Mouse (Mus musculus) embryo, embryonic 10 days (tissue): Measurements from ENCODE around the gene Dvl2.
"Not testable (repeated sequence)": the region's sequence is repeated elsewhere in the genome, so short reads cannot be mapped to it uniquely, and the experiment has no call there.

Experiments
- DNase-seq: peaks from one replicate; pipeline ENCODE4 v3.0.0-alpha.2; 2015; ENCODE audit warnings: low spot score

The Dvl2 gene

DNA sequence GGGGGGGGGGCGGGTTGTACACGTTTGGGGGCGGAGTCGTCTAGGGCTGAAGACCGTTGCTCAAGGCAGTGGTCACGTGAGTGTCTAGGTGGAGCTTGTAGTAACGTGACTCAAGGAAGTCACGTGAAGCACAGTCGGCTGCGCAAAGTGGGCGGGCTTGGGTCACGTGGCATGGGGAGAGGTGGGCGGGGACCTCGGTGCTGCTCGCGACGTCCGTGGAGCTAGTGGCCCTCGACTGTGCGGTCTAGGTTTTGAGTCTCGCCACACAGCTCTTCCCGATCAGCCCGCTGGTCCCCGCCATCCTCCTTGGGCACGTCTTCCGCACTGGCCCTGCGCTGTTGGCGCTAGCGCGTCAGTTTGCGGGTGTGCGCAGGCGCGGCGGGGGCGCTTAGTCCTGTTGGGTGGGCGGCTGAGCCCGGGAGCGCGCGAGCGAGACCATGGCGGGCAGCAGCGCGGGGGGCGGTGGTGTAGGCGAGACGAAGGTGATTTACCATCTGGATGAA is at the start of gene Dvl2:
Dvl2 (plus strand) TSS at position 200 of the 503 bp plus-strand sequence.
- DNase-seq = peak; percentile 99

DNA sequence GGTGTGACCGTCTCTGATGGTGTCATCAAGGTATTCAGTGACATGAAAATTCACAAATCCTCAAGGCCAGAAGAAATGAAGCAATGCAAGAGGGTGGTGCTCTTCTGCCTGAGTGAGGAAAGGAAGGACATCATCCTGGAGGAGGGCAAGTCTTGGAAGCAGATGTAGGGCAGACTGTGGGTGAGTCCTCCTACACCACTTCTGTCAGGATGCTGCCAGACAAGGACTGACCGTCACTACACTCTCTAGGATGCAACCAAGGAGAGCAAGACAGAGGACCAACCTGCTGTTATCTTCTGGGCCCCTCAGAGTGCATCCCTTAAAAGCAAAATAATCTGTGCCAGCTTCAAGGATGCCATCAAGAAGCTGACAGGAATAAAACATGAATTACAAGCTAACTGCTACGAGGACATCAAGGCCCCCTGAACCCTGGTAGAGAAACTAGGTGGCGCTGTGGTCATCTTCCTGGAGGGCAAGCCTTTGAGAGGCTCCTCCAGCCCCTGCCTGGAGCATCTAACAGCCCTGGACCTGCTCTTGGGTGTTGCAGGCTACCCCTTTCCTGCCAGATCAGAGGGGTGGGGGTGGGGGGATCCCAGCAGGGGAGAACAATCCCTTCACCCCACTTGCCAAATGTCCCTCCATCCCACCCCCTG is 49.5 kb upstream of the Dvl2 start:
- DNase-seq = peak; percentile 56

DNA sequence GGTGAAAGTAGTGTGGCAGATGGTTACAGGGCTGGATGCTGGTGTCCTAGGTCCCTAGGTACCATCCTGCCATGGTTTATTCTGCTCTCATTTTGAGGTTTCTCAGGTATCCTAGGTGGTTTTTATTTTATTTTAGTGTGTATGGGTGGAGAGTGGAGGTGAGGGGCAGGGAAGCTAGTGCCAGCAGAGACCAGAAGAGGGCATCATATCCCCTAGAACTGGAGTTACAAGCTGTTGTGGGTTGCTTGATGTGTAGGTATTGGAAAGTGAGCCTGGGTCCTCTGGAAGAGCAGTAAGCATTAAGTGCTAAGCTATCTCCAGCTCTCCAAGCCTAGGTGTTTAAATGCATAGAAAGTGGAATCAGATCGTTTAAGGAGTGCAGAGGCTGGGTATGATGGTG is 48.1 kb upstream of the Dvl2 start:
- DNase-seq = no peak

DNA sequence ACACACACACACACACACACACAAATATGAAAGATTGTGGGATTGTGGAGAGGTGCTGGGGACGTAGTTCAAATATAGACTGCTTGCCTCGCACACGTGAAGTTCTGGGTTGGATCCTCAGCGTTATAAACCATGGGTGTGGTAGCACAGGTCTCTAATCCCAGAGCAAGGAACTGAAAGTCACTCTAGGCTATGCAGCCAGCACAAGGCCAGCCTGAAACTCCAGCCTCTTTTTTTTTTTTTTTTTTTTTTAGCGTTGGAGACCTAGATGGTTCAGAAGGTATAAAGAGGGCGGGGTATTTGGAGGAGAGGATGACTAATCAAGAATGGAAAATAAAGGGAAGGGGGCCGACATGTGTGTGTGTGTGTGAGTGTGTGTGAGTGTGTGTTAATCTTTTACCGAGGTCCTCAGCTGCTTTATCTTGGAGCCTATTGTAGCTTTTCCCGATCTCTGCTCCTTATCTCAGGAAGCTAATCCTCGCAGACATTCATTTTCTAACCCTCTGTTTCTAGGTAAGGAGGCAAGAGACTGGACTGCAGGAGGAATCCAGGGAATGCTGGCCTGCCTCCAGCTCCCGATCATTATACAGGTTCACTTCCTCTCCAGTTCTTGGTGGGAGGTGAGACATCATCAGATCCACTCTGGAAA is 47.0 kb upstream of the Dvl2 start:
- DNase-seq = no peak

DNA sequence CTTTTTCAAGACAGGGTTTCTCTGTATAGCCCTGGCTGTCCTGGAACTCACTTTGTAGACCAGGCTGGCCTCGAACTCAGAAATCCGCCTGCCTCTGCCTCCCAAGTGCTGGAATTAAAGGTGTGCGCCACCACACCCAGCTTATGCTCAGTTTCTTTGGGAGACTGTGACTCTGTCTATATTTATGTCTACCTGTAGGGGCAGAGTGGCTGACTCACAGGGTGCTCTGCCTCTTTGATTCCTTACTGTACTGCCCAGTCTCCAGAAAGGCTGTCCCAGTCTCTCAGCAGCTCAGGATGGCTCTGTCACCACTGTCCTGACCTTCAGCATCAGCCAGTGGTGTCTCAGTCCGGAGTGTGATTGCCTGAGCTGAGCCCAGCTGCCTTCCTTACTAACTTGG is 44.8 kb upstream of the Dvl2 start:
- DNase-seq = not testable (repeated sequence)

DNA sequence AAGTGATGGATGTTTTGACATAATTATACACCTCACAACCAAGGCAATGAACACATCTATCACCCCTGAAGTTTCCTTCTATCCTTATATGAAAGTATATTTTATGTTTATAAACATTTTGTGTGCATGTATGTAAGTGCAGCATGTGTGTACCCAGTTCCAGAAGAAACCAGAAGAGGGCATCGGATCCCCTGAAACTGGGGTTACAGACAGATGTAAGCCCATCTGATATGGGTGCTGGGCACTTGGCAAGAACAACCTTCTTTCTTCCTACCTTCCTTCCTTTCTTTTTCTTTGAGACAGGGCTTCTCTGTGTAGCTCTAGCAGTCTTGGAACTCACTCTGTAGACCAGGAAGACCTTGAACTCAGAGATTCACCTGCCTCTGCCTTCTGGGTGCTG is 44.2 kb upstream of the Dvl2 start:
- no peak for DNase-seq

DNA sequence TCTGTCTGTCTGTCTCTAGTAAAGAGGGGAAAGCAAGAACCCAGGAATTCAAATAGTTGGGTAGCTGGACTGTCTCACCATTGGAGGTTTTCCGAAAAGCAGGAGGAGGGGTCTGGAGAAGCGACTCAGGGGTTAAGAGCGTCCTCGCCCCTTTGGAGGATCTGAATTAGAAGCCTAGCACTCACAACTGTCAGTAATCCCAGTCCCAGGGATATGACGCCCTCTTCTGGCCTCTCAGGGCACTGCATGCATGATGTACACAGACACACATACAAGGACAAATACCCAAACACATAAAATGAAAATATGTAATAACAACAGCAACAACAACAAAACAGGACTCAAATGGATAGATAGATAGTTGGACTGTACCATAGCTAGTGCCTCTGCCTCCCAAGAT is 39.8 kb upstream of the Dvl2 start:
- peak; percentile 39 for DNase-seq

DNA sequence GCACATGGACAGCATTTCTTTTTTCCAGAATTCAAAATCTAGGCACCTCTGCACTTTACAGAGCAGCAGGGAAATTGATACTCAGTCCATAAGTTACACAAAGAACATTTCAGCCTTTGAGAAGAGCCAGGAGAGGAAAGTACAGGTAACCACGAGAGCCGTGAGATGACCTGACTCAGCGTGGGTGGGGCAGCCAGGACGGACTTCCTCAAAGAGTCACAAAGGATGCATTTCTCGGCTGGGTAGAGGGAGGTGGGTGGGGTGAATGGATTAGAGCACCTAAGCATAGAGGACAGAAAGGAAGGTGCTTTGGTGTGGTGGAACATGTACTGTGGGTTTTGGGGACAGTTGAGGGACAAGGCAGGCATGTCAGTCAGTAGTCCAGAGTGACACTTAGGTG is 38.6 kb upstream of the Dvl2 start:
- DNase-seq = no peak

DNA sequence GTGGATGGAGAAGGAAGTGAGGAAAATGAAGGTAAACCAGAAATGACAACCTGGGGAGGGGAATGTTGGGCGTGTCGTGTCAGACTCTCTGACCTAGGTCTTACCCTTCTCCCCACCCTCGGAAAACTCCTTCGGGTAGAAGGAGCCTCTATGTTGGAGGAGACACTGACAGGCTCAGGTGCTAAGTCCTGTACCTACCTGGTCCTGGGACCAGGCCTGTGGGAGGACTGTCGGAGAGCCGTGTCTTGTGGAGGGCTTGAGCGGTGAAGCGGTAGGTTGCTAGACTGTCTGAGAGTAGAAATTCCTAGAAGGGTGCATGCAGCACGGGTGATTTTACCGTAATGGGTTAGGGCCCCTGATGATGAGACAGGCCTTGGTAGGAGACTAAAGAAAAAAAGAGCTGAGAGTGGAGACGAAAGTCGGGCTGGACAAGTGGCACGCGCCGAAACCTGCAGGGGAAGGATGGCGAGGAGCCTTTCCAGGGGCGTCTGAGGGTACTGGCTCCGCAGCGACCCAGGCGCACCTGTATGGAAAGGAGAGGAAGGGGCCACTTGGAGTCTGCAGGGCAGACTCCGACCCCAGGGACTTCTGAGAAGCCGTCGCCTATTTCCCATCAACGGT is 35.6 kb upstream of the Dvl2 start, which contains the start of gene Cldn7:
Cldn7 (plus strand) TSS at position 130 of the 621 bp plus-strand sequence.
- no peak for DNase-seq

DNA sequence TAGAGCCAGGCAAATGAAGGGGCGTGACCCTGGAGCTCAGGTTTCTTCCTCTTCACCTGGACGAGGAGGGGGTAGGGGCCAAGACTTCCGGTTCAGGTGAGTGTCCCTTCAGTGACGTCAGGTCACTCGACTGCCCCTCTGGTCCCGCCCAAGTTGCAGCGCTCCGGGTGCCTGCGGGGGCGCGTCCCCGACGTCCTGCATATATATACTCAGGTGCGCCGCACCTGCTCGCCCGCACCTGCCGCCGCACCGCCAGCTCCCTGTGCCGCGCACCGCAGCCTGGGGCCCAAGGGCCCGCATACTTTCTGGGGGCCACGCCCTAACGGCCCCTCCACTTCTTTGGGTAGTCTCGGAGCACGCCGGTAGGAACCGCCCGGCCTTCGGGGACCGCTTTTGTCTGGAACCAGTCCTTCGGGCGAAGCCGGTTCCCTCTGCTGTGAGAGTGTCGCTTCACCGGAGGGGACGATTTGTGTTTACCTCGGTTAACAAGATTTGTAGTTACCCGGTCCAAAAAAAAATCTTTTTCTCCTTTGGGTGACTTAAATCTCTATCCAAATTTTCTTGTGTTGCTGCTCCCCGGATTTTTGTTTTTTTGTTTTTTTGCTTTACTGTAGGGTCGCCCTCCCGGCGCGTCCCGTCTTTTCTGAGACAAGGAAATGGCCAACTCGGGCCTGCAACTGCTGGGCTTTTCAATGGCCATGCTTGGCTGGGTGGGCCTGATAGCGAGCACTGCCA is 35.0 kb upstream of the Dvl2 start:
- peak; percentile 59 for DNase-seq

DNA sequence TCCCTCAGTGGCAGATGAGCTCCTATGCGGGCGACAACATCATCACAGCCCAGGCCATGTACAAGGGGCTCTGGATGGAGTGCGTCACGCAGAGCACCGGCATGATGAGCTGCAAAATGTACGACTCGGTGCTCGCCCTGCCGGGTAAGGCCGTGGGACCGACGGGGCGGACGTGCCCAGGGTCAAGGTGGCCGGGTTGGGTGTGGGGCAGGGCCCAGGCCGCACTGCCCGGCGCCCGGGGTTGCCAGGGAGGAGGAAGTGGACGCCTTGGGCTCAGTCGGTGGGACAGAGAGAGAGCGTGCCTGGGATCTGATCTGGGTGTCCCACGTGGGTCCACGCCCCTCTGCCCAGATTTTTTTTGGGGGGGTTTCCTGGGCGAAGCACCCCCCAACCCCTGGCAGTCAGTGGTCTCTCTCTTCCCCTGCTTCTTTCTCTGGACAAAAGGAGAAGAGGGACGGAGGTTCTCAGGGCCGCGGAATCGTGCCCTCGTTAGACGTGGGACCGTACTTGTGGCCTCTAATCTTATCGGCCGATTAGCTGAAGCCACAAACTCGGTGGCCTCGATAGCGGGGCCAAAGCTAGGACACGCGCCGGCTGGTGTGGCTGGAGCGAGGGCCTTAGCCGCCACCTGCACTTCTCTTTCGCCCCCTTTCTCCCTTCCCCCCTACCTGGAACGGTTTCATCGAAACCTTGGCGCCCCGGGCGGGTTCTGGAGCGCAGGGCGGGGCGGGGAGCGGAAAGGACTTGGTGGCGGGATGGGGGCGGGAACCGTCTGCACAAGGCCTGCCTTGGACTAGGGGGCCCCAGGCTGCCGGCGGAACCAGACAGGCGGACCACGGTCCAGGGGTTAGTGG is 34.2 kb upstream of the Dvl2 start:
- DNase-seq = peak; percentile 27

DNA sequence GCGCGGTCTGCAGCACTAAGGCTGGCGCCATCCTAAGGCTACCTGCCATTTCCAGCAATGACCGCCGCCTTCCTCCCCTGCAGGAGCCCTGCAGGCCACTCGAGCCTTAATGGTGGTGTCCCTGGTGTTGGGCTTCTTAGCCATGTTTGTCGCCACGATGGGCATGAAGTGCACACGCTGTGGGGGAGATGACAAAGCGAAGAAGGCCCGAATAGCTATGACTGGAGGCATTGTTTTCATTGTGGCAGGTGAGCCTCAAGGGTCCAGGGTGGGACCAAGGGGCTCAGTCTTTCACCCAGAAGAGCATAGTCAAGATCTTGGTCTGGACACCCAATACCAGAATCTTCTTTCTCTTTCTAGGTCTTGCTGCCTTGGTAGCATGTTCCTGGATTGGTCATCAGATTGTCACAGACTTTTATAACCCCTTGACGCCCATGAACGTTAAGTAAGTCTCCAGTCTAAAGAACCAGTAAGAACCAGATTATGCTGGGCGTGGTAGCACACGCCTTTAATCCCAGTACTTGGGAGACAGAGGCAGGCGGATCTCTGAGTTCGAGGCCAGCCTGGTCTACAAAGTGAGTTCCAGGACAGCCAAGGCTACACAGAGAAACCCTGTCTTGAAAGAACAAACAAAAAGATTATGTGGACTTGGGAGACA is 33.4 kb upstream of the Dvl2 start:
- DNase-seq = peak; percentile 47

DNA sequence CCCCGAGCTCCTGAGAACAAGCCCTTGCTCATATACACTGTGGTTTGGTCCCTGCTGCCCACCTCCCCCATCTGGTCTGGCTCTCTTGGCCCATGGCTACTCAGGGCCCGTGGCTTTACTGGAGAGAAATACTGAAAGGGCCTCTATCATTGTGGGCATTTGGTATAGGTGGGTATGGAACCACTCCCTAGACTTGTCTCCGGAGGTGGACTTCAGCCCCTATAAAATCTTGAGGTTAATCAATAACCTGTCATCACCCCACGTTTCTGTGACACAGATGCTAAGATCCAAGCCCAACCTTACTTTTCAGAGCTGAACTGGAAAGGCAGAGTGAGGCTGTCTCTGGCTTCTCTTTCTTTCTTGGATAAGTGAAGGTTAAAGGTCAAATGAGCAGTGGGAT is 31.6 kb upstream of the Dvl2 start:
- no peak for DNase-seq

DNA sequence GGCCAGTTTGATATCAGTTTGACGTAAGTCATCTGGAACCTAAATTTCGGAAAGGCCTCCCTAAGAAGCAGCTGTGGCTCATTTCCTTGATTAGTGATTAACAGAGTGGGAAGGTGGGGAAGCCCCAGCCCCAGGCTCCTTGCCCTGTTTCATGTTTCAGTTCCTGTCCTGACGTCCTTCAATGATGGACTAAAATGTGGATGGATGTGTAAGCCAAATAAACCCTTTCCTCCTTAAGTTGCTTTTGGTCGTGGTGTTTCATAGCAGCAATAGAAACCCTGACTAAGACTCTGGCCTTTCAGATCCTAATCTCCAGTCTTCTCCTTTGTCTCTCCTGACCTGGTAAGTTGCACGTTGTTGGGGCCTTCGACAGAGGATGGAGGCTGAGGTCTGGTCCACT is 30.2 kb upstream of the Dvl2 start:
- DNase-seq = no peak

DNA sequence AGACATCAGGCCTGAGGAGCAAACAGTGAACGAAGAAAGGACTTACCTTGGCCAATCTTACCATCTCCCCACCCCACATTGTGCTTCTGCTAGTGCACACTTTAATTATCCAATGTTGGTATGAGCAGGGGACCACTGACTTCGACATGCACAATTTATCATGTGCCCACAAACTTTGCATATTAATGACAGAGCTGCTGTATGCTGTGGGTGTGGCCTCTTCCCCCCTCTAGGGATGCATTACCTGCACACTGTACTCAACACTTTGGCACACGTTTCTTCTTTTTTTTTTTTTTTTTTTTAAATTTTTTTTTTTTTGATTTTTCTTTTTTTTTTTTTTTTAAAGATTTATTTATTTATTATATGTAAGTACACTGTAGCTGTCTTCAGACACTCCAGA is 29.6 kb upstream of the Dvl2 start:
- no peak for DNase-seq

DNA sequence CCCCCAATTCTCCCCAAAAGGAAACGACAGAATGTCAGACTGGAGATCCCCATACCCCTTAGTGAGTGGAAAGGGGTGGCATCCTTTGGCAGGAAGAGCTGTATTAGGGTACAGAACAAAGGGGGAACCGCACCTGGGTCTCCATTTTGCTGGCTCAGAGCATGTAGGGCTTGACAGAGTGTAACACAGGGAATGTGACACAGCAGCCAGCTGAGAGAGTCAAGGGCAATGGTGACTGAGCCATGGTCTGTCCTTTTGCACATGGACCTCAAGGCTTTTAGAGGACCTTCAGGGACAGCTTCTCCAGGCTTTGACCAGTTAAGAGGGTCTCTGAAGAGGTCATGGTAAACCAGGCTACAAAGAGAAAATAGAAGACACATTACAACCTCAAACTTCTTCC is 25.5 kb upstream of the Dvl2 start:
- no peak for DNase-seq

DNA sequence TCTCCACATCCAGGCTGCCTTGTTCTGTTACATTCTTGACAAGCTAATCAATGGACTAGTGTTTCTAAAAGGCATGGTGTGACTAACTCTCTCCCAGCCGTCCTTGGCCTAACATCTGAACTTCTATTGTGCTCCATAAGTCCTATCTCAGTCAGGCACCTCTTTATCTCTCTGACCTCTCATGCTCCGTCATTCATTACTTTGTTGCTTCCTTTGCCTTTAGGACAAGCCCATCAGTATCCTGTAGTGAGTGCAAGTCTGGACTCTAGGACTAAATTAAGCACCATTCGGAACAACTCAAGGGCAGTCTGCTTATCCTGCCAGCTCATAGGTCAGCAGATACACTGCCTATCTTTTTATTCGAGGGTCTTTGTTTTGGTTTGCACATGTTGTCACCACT is 24.1 kb upstream of the Dvl2 start:
- DNase-seq = no peak

DNA sequence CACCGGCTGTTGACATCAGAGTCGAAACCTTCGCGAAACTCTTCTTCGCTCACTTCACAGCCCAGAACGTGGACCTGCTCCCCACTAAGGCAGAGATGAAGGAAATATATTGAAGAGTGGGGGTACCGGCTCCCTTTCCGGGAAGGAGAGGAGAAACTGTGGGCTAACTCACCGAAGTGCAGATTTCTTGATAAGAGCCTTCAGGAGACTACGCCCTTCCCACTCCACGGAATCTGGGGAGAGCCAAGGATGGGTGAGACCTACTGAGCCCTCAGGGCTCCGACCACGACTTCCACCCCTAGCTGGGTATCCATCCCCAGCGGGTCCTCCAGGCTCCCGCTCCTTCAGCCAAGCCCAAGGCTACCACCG is 20.6 kb upstream of the Dvl2 start:
- DNase-seq = no peak

DNA sequence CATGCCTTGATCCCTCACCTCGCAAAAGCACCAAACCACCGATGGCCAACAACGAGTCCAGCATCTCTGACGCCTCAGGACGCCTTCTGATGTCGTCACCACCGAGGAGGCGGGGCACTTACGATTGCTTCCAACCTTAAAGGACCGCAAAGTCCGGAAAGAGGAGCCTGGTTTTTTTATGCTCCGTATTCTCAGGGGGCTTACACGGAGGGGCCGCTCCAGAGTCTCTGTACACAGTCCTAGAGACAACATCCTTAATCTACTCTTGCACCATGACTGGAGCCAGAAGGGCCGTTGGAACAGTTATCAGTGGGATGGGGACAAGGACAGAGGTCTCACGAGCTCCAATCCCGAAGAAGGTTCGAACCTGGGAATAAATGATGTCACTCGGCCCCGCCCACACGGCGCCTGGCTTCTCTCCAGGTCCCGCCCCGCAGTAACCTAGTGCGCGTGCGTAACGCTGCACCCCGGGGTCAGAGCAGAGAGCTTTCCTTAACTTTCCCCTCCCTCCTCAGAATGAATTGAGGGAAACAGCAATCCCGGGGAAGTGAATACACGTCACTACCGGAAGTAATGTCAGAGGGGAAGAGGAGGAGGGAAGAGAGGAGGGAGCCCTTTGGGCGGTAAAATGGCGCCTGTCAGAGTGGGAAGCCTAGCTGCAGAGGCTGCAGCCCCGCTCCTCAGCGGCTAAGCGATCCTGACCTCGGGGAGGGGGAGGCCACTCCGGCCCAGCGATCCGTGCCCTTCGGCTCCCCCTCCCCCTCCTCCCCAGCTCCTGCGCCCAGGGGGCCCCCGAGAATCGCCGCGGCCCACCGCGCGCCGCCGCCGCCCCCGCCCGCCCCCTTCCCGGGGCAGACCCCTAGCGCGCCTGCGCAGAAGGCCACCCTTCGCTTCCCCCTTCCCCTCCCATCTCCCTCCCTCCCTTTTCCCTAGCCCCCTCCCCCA is 19.9 kb upstream of the Dvl2 start:
- DNase-seq = peak; percentile 100

DNA sequence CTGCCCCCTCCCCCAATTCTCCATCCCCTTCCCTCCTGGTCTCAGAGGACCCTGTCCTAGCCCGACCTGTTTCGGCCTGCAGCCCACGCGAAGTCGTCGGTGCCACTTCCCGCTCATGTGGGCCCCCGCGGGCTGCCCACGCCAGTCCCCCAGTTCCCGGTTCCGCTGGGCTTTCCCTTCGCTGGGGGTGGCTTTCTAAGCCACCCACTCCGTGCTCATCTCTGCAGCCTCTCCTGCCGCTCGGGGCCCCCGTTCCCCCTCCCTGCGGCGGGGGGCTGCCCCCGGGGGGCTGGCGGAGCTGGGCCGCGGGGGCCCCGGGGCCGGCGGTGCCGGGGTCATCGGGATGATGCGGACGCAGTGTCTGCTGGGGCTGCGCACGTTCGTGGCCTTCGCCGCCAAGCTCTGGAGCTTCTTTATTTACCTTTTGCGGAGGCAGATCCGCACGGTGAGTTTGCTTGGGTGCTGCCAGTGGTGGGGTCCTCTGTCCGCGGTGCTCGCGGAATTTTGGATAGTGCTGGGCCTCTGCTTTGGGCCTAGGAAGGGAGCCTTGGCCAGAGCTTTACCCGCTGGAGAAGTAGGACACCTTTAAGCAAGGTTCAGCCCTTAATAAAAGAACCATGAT is 19.1 kb upstream of the Dvl2 start, which contains the start of gene Ctdnep1:
Ctdnep1 (plus strand) TSS at position 16 of the 622 bp plus-strand sequence.
- no peak for DNase-seq
